Mouse (Mus musculus): ENCODE measurements around the gene Lmo4.

Gene Lmo4

GRCm38 (mm10) chr3:144203988-144204412, 1.0 kb downstream of the Lmo4 start:
- DNase-seq (ENCODE audit: low spot score in 2 of 2) = no peak

DNA sequence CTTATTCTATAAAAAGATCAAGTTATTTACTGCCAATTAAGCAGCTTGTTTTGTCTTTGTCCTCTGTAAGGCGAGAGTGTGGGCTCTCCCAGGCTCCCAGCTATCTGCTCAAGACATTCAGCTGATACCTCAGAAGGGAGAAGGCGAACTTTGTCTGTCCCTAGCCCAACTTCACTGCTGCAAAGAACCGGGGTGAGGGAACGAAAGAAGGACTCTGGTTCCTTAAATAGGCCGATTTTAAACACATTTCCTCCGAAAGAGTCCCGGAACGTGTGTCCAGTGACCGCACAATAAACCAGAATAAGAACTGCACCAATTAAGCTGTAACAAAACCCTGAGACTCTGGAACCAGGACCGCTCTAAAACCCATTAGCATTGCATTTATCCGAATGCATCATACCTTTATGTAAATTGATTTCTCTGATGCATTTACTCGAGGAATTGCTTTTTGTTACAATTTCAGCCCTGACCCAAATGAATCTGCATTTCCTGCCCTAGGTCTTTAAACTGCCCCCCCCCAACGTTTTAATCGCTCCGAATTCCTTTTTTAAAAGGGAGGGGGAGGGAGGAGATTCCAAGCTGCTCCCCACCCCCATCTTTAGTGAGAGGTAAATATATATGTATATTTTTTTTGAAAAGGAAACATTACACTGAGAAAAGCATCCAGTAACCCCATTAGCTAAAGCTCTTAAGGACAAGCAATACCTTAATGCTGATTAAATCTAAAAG, 1.6 kb downstream of the Lmo4 start:
- DNase-seq (ENCODE audit: low spot score in 2 of 2) = peak in 1 of 2 experiments; percentile 4

DNA sequence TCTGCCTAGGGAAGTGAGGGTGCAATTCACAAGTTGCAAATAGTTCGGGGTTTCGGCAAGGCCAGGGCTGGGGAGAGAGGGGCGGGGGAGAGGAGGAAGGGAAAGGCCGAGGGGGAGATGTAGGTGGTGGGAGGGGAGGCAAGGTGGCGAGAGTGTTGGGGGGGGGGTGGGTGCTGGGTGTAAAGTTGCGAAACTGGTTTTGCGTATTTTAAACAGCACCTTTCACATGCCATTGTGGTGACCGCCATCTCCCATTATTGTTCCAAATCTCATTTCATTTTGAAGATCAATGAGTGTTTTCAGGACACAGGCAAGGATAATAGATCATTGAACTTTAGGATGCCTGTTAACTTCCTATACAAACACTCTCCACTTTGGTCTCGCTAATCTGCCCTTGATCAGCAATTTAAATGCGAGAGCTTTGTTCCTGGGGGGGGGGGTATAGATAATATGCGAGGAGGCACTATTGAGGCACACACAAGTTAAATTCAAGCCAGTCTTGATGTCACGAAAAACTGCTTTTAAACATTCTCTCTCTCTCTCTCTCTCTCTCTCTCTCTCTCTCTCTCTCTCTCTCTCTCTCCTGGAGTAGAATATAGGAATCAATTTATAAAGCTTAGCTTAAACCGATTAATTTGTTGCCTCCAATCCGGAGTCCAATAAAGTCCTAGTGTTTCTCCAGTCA, 2.3 kb downstream of the Lmo4 start:
- no peak for DNase-seq (ENCODE audit: low spot score in 2 of 2)

DNA sequence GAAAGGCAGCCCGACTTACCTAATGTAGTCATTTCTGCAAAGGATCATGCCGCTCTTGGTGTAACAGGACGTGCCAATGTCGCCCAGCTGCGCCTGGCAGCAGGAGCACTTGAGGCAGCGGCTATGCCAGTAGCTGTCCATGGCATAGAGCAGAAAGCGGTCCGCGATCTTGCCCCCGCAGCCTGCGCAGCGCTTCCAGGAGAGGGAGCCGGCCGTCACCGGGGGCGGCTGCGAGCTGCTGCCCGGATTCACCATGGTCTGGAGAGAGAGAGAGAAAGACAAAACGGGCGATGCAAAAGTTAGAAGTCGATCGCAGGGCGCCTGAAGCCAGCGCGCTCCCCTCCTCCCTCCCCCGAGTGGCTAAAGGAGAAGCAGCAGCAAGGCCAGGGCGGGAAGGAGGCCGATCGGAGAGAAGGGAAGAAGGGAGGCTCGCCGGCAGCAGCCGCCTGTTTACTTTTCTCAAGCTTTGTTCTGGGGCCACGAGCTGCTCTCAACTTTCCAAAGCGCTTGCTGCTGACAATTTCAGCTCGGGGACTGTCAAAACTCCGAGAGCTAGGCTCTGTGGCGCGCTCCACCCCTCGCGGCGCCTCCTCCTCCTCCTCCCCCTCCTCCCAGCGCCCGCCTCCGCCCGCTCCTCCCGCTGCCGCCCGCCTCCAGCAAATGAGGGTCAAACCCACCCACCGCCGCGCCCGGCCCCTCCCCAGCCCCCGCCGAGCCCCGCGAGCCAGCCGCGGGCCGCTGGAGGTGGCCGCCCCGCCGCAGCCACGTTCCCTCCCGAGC, 3.0 kb downstream of the Lmo4 start:
- peak; percentile 80 to 84 for DNase-seq (ENCODE audit: low spot score in 2 of 2)

GRCm38 (mm10) chr3:144185327-144186152, 19.5 kb downstream of the Lmo4 start:
- no peak for DNase-seq (ENCODE audit: low spot score in 2 of 2)

GRCm38 (mm10) chr3:144184918-144185317, 20.1 kb downstream of the Lmo4 start:
- DNase-seq (ENCODE audit: low spot score in 2 of 2) = no peak

DNA sequence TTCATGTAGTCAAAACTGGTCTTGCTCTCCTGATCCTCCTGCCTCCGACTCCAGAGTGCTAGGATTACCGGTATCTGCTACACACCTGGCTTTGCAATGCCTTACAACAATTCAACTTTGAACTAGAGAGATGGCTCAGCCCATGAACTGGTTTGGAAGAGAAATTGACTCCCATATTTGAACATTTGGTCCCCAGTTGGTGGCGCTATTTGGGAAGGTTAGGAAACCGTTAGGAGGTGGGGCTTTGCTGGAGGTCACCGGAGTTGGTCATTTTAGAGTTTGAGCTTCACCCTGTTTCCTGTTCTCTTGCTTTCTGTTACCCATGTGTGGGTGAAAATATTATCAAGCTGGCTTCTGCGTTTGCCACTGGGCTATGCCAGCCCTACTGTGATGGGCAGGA, 22.8 kb downstream of the Lmo4 start:
- no peak for DNase-seq (ENCODE audit: low spot score in 2 of 2)

DNA sequence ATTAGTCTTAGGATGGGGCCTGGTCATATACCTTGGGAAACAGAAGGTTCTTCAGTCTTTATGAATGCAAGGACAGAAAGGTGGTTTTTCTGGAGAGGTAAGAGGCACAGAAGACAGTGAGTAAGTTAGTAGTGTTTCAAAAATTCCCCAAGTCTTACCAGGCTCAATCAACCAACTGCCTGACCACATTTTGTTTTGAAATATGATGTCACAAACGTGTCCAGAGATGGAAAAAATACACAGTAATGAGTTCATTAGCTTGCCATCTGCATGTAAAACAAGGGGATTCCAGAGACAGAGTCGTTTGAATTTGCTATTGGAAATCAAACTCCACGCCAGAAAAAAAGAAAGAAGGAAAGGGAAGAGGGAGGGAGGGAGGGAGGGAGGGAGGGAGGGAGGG, 26.1 kb downstream of the Lmo4 start:
- DNase-seq (ENCODE audit: low spot score in 2 of 2) = no peak

- DNase-seq (ENCODE audit: low spot score in 2 of 2) = no peak
Observed at GRCm38 (mm10) chr3:144173866-144174588, 31.0 kb downstream of the Lmo4 start.

- no peak for DNase-seq (ENCODE audit: low spot score in 2 of 2)
Observed at GRCm38 (mm10) chr3:144173138-144173537, 31.9 kb downstream of the Lmo4 start.

DNA sequence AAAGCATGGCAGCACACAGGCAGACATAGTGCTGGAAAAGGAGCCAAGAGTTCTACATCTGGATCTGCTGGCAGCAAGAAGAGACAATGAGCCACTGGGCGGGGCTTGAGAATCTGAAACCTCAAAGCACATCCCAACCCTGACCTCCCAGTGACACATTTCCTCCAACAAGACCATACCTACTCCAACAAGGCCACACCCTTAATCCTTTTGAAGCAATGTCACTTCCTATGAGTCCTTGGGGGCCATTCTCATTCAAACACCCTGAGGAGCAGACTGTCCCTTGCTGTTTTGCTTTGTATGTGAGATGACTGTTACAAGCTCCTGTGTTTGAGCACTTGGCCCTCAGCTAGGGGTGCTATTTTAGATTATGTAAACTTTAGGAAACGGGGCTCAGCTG, 33.3 kb downstream of the Lmo4 start:
- DNase-seq (ENCODE audit: low spot score in 2 of 2) = no peak

- no peak for DNase-seq (ENCODE audit: low spot score in 2 of 2)
Observed at GRCm38 (mm10) chr3:144170539-144170938, 34.5 kb downstream of the Lmo4 start.

- no peak for DNase-seq (ENCODE audit: low spot score in 2 of 2)
Observed at GRCm38 (mm10) chr3:144166439-144167155, 38.4 kb downstream of the Lmo4 start.

DNA sequence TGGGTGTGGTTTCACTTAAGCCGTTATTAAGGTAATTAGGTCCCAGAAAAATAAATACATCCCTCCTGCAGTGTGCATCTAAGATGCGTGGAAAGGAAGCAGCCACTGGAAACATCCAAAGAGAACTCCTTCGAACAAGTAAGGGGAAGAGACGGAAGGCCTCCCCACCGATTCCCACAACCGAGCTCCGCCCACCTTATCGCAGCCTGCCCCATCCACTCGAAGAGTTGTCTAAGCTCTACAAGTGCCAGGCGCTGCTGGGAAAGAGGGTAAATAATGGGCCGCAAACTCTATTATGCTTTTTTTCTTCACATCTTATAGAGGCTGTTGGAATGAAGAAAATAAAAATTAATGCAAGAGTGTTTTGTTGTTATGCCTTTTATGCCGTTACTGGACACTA, 39.6 kb downstream of the Lmo4 start:
- DNase-seq (ENCODE audit: low spot score in 2 of 2) = no peak

DNA sequence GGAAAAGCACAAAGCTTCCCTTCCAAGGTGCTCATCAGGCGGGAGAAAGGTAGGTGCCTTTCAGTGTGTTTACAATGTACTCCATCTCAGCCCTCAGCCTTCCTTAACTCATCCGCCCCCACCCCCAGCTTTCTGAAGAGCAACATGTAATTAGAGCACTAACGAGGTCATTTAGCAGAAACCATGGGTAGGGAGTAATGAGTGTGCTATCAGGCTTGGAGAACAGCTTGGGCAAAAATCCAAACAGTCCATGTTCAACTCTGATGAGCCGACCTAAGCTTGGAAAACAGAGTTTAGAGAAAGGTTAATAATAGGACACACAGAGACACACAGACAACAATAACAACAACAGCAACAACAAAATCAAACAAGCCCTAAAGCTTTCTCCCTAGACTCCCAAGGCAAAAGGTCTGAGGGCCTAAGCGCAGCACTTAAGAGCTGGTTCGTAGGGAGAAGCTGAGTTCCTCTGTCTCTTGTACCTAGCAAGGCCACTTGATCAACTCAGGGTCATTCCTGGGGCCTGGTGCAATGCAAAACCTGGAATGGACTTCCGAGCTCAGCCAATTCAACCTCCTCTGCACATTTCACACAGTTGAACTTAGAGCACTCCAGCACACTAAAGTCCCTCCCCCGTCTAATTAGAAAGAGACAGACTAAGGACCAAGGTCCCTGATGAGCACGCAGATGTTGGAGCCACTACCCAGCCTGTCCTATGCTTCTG, 40.2 kb downstream of the Lmo4 start:
- no peak for DNase-seq (ENCODE audit: low spot score in 2 of 2)

DNA sequence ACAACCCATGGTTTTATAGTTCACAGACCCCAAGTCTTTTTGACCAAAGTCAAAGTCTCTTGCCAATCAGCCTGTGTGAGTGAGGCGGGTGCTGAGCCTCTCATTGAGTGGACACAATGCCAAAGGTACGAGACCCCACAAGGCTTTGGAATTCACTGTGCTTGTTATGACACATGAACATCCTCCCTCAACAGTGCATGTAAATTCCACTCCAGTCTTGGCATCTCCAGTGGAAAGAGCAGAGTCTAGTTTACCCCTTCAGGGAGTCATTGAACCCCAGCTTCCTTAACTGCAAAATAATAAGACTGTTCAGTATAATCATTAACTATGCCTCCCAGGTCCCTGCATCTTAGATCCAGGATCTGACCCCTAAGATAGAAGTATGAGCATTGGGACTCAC, 41.3 kb downstream of the Lmo4 start:
- no peak for DNase-seq (ENCODE audit: low spot score in 2 of 2)

DNA sequence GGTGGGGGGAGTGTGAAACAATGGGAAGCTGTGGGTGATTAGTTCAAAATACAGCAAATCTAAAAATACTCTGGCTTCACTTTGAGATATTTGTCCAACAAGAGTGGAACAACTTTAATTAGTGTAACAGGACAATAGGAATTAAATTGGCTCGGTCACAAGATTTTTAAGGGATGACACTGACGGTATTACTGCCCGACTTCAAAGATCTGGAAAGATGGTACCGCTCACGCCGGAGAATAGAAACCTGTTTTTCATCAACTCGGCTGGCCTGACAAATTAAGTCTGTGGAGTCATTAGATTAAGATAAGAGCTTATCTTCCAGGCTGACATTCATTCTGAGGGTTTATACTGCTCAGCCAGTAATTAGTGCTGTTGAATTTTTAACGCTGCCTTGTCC, 42.9 kb downstream of the Lmo4 start:
- no peak for DNase-seq (ENCODE audit: low spot score in 2 of 2)

- DNase-seq (ENCODE audit: low spot score in 2 of 2) = no peak
Observed at GRCm38 (mm10) chr3:144161261-144161660, 43.8 kb downstream of the Lmo4 start.

DNA sequence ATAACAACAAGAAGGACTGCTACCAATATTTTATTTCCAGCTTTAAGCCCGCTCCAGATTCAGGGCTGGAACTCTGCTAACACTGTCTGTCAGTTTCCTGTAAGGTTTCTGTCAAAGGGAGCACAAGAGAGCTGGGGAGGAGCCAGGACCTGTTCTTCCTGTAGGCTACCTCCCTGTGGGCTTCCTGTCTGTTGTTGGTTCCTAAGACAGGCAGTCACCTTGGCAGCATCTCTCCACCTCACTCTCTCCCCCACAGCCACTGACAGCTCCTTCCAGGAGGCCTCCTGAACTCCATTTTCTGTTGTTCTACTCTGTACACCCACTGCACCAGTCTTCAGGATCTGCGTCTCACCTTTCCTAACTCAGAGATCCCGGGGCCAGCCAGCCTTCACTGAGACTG, 49.3 kb downstream of the Lmo4 start:
- DNase-seq (ENCODE audit: low spot score in 2 of 2) = no peak

DNA sequence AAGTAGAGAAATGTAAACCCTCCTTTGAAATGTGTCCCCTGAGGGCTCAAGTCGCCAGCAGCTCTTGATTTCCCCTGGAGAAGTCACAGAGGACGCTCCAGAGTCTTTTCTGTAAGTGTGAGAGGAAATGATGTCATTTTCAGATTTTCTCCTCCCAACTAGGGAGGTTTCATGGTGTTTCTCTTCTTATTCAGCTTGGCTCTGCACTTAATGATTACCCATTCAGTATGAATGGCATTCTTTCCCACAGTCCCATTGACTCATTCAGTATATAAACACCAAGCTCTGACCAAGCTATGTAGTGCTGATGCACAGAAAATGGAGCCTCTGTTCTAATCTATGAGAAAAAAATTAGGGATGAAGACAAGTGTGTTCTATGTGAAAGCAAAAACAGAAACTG, 51.6 kb downstream of the Lmo4 start:
- DNase-seq (ENCODE audit: low spot score in 2 of 2) = no peak

All from spleen, postnatal 36 days (tissue).